Mouse (Mus musculus): Measurements from ENCODE around the gene Kirrel3.

The Kirrel3 gene

DNA sequence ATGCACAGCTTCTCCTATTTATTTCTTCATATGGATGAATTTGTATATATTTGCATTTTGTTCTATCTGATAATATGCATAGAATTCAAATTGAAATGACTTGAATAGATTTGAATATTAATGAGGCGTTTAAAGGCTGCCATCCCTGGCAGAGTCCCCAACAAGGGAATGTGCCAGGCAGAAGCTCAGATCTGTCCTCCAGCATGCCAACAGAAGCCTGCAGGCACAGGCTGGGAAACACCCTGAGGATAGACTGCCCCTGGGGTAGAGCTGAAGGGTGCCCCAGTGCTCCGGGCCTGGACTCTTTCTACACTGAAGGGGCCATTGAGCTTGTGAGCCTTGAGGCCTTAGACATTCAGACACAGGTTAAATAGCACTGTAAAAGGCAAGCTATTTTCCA lies 21.5 kb downstream of the Kirrel3 start:
- no peak for DNase-seq (ENCODE audit: low read depth)

DNA sequence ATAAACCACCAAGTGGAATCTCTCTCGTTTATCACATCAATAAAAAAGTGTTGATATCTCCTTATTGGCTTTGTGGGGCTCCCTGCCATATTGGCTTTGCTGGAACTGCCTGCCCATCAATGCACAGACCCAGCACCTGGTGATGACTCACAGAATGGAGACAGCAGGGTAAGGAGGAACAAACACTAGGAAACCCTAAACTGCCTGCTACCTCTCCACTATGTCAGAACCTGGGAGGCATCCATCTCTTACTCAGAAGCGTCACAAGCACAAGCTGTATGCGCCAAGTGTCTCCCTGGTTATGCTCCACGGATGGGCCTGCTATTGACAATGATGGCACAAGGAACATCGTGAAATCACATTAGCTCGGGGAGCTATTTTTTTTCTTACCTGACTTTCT lies 33.2 kb downstream of the Kirrel3 start:
- no peak for DNase-seq (ENCODE audit: low read depth)

DNA sequence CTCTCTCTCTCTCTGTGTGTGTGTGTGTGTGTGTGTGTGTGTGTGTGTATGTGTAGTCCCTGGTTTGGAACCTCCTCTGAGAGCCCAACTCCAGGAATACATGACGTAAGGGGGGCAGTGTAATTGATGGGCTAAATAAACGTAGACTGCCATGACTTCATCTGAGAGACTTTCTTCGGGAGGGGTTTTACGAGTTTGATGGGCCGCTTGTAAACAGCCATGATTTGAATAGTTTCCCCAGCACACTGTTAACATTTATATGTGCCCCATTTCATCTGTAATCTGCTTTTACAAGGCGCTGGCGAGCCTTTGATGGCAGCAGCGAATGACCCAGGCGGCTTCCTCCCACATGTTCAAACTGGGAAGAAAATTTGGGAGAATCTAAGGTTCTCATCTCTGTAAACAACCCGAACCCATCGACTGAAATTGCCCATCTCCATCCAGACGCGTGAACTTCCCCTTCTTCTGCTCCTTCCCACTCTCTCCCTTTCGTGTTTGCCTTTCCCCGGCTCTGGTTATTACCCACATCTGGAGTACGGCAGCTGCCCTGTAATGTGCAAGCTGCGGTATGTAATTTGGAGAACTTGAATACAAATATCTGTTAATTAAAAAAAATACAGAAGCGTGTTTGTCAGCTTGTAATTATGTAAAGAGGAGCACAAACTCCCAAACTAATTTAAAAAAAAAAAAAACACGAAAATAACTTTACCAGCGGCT lies 34.7 kb downstream of the Kirrel3 start:
- DNase-seq (ENCODE audit: low read depth), result no peak

DNA sequence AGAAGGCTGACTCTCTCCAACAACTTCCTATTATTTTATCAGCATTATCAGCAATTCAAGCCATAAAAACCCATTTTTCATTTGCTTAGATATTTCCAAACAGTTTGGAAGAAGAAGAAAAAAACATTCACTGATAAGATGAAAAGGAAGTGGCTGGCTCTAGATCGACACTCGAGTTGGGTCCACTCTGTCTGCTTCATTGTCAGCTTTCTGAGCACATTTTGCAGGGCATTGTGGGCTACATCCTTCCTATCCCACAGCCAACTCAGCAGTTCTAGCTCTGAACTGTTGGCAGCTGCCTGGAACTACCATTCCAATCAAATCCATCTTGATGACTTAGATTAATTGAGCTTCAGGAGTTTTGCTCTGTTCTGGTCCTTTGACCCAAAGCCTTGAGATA lies 40.0 kb downstream of the Kirrel3 start:
- DNase-seq (ENCODE audit: low read depth), result no peak

DNA sequence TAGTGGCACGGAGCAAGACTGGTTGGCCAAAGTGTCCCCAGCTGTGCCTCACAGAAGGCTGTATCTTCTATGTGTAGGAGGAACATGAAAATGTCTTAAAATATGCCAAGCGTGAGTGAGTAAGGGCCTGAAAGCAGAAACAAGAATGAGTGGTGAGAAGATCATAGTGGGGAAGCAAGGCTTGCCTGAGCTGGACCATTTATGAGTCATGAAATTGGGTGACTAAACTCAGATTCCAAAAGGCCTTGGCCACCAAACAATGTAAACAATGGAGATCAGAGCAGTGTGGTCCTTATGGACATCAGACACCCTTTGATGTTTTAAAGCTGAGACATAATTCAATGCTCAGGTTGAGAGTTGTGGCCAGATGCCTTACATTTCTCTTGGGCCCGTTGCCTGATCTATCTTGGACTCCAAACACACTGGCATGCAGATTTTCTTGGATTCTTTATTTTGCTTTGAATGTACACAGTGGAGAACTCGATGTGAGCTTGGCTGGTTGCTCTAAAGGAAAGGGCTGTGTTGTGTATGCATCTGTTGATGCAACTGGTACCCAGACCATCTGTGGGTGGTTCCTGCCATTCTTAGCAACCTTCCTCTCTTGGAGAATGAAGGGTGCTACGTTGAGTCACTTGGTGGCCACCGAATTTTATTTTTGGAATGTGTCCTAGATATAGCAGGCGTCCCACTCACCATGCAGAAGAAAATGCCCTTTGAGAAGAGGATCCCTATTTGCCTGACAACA lies 53.1 kb downstream of the Kirrel3 start:
- DNase-seq (ENCODE audit: low read depth), result peak; percentile 9

DNA sequence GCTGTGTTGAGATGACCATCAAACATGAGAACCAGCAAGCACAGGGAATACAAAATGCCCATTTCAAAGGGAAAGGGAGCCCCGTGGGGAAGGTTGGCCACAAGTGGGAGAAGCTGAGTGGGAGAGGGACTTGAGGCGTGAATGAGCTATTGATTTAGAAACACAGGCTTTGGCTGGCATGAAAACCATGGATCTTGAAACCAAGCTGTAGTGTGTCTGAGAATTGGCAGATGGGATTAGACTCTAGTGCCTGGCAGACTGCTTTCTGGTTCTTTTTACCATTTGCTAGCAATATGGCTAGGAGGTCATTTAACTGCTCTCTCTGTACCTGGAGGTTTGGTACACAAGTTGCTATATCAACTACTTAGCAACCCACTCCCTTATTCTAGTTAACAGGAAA lies 56.2 kb downstream of the Kirrel3 start:
- DNase-seq (ENCODE audit: low read depth), result no peak

DNA sequence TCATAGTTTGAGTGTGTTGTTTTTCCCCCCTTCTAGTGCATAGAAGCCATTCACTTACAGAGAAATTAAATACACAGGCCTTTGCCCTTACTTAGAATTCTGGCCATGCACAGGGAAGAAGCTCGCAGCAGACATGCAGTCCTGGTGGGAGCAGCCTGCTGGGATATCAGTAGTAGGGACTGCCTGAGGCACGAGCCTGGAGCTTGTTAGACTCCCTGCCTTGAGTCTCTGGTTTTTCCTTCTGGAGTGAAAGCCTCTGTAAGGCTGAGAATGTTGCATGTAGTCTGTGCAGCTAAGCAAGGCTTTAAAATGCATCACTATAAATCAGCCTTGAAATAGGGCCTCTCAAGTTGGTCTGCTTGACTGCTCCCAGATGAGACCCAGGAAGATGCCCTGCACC lies 70.0 kb downstream of the Kirrel3 start:
- no peak for DNase-seq (ENCODE audit: low read depth)

DNA sequence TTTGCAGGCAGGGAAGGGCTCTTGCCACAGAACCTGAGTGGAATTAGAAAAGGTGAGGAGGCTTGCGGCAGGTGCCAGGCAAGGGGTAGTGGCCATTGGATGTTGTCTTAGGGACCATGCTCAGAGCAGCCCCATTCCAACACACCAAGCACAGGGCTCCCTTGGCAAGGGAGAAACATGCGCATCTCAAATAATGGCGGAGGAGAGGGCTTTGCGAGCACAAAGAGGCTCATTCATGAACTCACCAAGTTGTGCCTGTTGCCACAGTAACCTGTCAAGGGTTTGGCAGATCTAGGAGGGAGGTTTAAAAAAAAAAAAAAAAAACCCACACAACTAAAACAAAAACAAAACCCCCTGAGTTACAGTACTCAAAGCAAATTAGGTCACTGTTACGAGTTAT lies 72.2 kb downstream of the Kirrel3 start:
- DNase-seq (ENCODE audit: low read depth), result peak; percentile 69

DNA sequence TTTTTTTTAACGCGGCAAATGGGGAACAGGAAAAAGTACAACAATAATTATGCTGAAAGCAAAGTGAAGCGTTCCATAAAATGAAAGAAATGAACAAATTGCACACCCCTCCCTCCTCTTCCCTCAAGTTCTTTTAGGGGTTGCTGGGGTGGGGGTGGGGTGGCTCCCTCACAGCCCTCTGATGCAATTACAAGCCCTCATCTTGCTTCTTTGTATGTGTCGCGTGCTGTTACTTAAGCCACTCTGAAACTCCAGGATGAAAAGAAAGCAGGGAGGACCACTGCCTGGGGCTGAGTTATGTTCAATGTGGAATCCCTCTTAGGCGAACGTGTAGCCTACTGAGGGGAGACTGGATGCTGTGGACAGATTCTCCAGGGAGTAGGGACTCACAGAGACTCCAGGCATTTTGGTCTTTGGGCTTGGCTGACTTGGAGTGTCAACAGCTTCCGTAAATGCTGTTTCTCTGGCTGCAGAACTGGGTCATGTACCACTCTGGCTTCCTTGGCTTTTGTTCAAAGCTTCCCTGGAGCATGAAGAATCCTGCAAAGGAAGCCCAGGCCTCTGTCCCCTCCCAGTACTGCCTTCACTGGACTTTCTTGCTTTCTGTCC lies 72.7 kb downstream of the Kirrel3 start:
- DNase-seq (ENCODE audit: low read depth), result peak; percentile 14

DNA sequence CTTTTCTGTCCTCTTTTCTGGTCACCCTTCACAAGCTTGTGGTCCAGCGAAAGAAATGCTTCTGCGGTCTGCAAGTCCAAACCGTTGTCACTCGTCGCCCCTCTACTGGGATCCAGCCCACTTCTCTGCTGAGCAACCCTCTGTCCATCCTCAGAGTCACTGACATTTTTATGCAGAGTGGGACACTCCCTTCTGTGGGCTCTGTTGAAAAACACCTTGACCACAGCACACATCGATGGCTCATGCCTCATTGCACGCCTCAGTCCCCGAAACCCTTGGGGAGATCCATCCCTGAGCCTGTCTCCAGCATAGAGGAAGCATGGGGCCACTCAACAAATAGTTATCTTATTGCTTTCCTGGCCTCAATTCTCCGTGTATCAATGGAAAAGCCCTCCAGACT lies 73.4 kb downstream of the Kirrel3 start:
- DNase-seq (ENCODE audit: low read depth), result no peak

DNA sequence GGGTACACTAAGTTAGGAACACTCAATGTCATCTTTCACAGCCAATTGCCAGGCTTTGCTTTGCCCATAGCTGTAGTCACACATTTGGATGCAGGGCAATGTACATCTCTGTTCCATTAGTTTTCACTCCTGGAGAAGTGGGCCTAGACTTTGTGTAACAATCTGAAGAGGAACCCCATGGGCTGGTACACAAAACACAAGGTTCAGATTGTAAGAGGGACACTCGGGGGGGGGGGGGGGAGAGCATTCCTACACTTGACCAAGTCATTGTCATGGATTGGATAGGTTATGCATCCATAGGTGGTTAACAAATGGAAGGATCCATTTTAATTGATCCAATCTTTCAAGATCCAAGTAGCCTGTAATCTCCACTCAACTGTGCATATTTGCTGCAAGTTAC lies 75.6 kb downstream of the Kirrel3 start:
- no peak for DNase-seq (ENCODE audit: low read depth)

DNA sequence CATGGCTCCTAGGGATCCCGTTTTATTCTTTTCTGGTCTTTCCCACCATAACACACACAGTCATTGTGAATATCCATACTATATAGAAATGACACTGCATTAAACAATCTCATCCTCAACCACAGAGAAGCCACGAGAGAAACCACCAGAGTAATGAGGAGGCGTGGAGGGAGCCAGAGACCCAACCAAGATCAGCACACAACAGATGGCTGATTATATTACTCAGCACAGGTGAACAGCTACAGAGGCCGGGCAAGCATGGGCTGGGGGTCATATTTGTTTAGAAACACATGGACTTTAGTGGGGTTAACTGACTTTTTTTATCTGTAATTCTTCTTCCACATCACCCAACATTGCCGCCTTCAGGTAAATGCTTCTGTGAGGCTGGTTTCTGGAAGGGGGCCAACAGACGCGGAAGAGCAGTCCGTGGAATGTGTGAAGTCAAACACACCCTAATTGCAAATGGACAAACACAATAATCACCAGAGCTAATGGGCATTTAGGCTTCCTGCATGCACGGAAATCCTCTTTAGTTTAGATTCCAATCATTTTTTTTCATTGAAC lies 76.8 kb downstream of the Kirrel3 start:
- no peak for DNase-seq (ENCODE audit: low read depth)

DNA sequence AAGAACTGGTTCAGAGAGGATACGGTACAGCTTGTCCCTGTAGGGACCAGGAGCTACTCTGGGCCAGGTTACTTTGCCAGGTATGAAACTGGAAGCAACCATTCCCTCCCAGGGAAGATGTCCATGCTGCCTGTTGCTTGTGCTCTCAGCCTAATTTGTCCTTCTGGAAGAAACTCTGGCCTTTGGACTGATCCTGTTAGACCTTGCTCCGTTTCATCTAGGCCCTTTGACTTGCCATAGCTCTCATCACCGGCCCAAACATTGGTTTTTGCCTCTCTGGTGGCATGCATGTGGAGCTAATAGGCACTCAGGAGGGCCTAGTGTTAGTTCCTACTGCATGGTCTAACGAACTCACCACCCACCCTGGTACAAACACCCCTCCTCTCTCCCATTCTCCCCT lies 88.2 kb downstream of the Kirrel3 start:
- no peak for DNase-seq (ENCODE audit: low read depth)

DNA sequence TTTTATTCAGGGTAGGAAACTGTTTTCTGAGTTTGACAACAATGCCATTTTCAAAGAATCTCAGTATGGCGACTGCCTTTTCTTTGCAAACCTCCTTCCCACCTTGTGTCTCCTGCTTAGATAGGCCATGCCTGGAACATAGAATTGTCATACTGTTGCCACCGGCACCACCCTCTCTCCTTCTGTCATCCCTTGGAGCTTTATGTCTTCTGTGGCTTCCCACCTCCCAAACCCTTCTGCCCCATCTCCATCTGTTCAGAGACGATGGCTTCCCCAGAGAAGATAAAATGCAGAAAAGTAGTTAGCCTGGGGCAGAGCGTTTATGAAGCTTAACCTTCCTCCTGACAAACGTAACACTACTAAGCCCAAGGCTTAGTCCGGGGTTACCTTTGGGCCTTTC lies 88.9 kb downstream of the Kirrel3 start:
- DNase-seq (ENCODE audit: low read depth), result no peak

DNA sequence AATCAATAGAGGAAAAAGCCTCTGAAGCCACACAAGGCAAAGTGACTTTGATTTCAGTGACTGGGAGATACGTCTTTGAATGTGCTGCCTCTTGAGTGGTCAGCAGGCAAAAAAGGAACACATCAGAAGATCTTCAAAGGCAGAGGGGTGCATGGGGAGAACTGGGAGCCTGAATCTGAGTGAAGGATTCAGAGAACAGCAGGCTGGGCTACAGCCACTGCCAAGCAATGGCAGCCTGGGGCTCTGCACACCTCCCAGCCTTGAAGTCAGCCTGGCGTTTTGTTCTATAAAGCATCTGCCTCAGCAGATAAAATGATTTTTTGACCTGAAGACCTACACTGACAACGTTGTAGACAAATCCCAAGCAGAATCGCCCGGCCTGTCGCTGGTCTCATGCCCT lies 93.5 kb downstream of the Kirrel3 start:
- DNase-seq (ENCODE audit: low read depth), result no peak

DNA sequence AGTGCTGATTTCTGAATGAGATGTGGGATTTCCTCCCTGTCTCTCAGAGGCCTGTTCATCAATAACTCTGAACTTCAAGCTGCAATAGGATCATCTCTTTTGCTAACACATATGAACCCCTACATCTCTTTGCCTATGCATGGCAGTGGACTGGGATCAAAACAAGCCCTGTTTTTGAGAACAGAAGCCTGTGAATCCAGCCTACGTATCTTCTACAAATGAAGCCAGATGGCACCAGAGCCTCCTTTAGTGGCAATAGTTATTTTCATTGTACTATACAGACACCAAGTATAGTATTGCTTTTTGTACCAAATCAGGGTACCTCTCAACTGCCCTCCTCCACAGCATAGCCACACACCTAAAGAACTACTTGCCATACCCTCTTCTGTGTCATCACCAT lies 94.4 kb downstream of the Kirrel3 start:
- DNase-seq (ENCODE audit: low read depth), result no peak

DNA sequence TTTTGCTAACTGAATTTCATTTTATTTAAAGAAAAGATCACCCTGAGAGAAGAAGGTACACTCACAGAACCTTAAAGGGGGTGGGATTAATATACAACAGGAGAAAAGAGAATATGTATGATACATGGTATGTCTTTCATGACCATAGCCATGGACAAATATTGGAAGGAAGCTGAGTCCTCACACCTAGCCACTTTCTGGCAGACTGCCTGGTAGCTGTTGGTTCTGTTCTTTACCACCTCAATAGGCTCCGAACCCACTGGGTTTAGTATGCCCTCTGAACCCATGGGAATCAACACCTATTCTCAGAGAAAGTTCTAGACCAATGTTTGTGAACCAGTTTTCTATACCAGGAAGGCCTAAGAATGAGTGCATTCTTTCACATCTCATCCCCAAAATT lies 96.8 kb downstream of the Kirrel3 start:
- DNase-seq (ENCODE audit: low read depth), result no peak

DNA sequence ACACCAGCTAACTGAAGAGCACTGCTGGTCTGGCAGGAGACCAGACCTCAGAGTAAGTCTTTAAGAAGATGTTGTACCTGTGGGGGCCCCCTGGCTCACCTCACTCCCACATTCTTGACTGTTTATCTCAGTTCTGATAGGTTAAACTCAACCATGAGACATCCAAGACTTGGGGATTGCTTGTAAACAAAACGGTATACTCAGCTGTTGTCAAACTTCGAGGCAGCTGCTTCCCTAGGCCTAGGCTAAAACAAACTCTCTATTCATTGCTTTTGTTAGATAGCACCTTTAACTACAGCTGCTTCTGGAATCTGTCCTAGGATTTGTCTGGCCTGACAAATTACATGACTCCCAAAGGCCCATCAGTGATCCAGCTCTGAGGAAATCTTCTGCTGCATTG lies 99.8 kb downstream of the Kirrel3 start:
- DNase-seq (ENCODE audit: low read depth), result no peak

DNA sequence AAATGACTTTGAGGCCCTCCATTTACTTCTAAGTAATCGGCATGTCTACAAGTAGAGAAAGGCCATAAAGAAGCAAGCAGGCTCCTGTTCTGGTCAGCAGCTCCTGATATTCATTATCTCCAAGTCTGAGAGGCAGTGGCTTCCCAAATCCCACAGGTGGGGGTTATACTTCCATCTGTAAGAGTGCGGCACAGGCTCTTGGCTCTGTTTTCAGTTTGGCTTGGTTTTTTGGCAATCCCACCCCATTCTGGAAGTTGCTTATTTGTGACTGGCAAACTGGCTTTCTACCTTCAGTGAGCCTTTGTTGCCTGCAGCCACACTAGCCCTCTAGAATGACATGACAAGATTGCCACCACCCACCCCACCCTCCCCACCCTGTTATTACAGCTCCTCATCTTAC lies 100.4 kb downstream of the Kirrel3 start:
- DNase-seq (ENCODE audit: low read depth), result peak; percentile 2

DNA sequence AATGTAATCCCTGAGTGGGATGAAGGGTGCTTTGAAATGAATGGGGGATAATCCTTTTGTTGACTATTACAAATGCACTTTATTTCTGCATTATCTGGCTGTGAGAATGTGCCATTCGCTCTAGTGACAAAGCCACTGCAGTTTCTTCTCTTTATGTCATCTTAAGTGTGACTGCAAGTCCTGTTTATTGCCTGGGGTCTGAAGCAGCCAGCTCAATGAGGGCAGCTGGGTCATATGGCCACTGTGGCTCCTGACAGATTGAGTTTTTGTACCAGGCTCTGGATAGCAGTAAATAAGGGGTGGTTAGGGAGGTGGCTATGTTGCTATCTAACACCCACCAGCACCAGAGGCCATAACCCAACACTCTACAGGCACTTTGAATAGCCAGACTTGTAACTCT lies 104.1 kb downstream of the Kirrel3 start:
- no peak for DNase-seq (ENCODE audit: low read depth)

DNA sequence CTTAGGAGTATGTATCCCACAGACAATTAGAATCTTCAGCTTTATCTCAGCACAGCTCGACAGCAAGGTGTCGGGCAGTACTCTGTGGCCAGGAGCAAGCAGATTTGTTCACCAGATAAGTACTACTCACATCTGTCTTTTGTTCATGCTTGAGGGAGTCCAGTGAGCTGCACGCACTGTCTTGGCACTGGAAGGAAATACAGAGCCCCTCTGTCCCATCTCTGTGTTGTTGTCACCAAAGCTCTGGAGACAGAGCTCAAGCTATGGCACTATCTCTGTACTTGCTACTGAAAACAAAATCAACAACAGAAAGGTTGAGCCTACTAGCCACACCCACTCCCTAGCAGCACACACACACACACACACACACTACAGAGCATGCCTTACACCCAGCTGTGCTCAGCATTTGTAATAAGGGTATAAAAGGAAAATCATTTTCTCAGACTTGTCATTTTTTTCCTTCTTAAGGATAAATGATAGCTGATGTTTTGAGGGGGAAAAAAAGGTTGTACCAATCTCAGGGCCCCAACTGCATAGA lies 106.4 kb downstream of the Kirrel3 start:
- no peak for DNase-seq (ENCODE audit: low read depth)

DNA sequence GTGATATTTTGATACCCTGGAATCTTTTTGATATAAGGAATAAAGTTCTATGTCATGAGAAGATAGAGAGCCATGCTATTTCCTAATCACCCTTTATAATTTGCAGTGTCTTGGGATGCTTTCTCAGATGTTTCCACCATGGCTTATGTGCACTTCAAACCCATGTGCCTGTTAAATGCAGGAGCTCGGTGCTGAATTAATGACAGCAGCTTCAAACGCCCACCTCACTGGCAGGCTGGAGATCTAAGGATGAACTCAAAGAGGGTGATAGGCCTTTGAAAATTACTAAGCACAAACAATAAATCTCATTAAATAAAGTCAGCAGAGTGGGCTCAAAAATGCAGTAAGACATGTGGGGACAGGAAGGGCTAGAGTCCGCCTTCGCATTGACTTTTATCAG lies 108.2 kb downstream of the Kirrel3 start:
- no peak for DNase-seq (ENCODE audit: low read depth)

DNA sequence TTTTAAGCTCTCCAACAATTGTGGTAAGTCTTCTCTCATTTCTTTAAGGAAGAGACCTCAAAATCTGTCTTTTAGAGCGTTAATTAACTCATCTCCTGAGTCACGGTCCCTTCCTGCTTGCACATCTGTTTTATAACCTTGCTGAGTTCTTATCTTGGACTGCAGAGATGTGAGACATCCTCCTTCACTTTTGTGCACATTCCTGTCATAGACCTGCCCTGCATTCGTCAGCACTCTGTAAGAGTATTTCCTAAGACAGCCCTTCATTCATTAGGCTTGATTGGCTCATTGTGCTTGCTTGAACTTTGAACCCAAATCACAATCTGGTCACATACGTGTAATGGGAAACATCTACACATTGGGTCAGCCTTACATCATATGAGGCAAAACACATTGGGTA lies 114.6 kb downstream of the Kirrel3 start:
- DNase-seq (ENCODE audit: low read depth), result no peak

Measured in fibroblast of lung, adult 2 months (primary cell).